In the genomic region with DNA sequence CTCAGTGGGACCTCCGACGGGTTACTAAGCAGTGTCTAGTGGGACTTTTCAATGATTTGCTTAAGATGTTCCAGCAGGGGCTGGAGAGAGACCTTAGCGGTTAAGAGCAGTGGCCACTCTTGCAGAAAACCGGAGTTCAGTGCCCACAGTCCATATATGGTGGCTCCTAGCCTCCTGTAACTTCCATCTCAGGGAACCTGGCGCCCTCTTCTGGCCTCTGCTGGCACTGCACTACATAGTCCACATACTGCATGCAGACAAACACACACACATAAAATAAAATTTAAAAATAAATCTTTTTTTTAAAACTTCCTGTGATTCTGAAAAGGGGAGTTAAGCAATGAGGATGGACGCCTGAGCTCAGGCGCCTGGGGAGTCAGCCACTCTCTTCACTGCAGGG, we compare ENCODE assay signal across 12 mouse cellular contexts. TPM values are rescaled to one million over a fixed set of nuclear protein-coding genes. Genes with fewer than 3 reads are reported as not detected.
DNase-seq lines count a peak whose midpoint lies in the region; ATAC-seq lines count a peak whose summit lies in the region.
"Had no signal": no experiment of that assay in that cellular context is flagged by ENCODE, and none has a peak within 500 bp of the region (broad histone marks: within the 10 kb centered on the region; RNA-seq: fewer than 3 reads in every experiment).

No protein-coding gene starts in this region.

- H3K4me1 ChIP-seq in hindbrain, embryonic 11.5 days (replicated peaks; ENCODE audit: control insufficient read depth, insufficient read depth, low read length): no peaks in the 10 kb centered on the region
- H3K4me1 ChIP-seq in hindbrain, embryonic 12.5 days: no peaks in the 10 kb centered on the region
- H3K4me1 ChIP-seq in midbrain, embryonic 15.5 days: no peaks in the 10 kb centered on the region
- H3K4me1 ChIP-seq: limb, embryonic 13.5 days; neural tube, embryonic 12.5 days; stomach, embryonic 15.5 days had no signal

- no peak overlapping the region for H3K4me3 ChIP-seq in hindbrain, embryonic 11.5 days (ENCODE audit: low read depth, low read length)
- H3K4me3 ChIP-seq in hindbrain, embryonic 12.5 days: no peak overlapping the region
- H3K4me3 ChIP-seq in midbrain, embryonic 15.5 days: no peak overlapping the region
- H3K4me3 ChIP-seq: limb, embryonic 13.5 days; neural tube, embryonic 12.5 days; stomach, embryonic 15.5 days had no signal

- WGBS in hindbrain, embryonic 11.5 days: 72% methylated on average over 7 of the region's 7 CpGs
- WGBS in hindbrain, embryonic 12.5 days: 82% methylated on average over 7 of the region's 7 CpGs
- WGBS in midbrain, embryonic 15.5 days: 80% methylated on average over 7 of the region's 7 CpGs

- no peak overlapping the region for H3K4me2 ChIP-seq in hindbrain, embryonic 11.5 days (replicated peaks; ENCODE audit: low read depth, low read length)
- no peak overlapping the region for H3K4me2 ChIP-seq in hindbrain, embryonic 12.5 days (replicated peaks)
- no peak overlapping the region for H3K4me2 ChIP-seq in midbrain, embryonic 15.5 days
- H3K4me2 ChIP-seq: limb, embryonic 13.5 days; neural tube, embryonic 12.5 days; stomach, embryonic 15.5 days had no signal

- no peak for ATAC-seq in hindbrain, embryonic 11.5 days (ENCODE audit: low FRiP score)
- no peak for ATAC-seq in hindbrain, embryonic 12.5 days (ENCODE audit: low FRiP score)
- ATAC-seq in midbrain, embryonic 15.5 days (replicated peaks): no peak

- H3K36me3 ChIP-seq in hindbrain, embryonic 11.5 days (ENCODE audit: control insufficient read depth, insufficient read depth, low read length): no peaks in the 10 kb centered on the region
- no peaks in the 10 kb centered on the region for H3K36me3 ChIP-seq in hindbrain, embryonic 12.5 days
- H3K36me3 ChIP-seq in midbrain, embryonic 15.5 days (replicated peaks): no peaks in the 10 kb centered on the region
- H3K36me3 ChIP-seq: limb, embryonic 13.5 days; neural tube, embryonic 12.5 days; stomach, embryonic 15.5 days had no signal

- peak; percentile 30 for DNase-seq in hindbrain, embryonic 11.5 days (ENCODE audit: low spot score)
- peak; percentile 51 for DNase-seq in 416B (ENCODE audit: low read depth)
- DNase-seq in ES-CJ7 (ENCODE audit: low read depth, low spot score): peak; percentile 67
- peak; percentile 44 for DNase-seq in naive thymus-derived CD4-positive, alpha-beta T cell, adult 2 months (ENCODE audit: low read depth)
- DNase-seq in urinary bladder, adult 18-20 months (ENCODE audit: low spot score in 2 of 2): no peak
- DNase-seq in ovary, adult 18-20 months (ENCODE audit: low spot score): no peak

- H3K27me3 ChIP-seq in hindbrain, embryonic 11.5 days (ENCODE audit: control insufficient read depth, insufficient read depth, low read length): no peaks in the 10 kb centered on the region
- H3K27me3 ChIP-seq in hindbrain, embryonic 12.5 days: no peaks in the 10 kb centered on the region
- no peaks in the 10 kb centered on the region for H3K27me3 ChIP-seq in midbrain, embryonic 15.5 days (replicated peaks)
- H3K27me3 ChIP-seq: limb, embryonic 13.5 days; neural tube, embryonic 12.5 days; stomach, embryonic 15.5 days had no signal

- H3K9me3 ChIP-seq in hindbrain, embryonic 11.5 days (ENCODE audit: control insufficient read depth, low read length): no peaks in the 10 kb centered on the region
- no peaks in the 10 kb centered on the region; the same call in 1 of the 2 replicates for H3K9me3 ChIP-seq in hindbrain, embryonic 12.5 days (replicated peaks)
- H3K9me3 ChIP-seq in midbrain, embryonic 15.5 days: no peaks in the 10 kb centered on the region
- H3K9me3 ChIP-seq: limb, embryonic 13.5 days; neural tube, embryonic 12.5 days; stomach, embryonic 15.5 days had no signal

- no peak overlapping the region for H3K27ac ChIP-seq in hindbrain, embryonic 11.5 days (ENCODE audit: low read depth, low read length)
- no peak overlapping the region for H3K27ac ChIP-seq in hindbrain, embryonic 12.5 days
- H3K27ac ChIP-seq in midbrain, embryonic 15.5 days: no peak overlapping the region
- H3K27ac ChIP-seq: limb, embryonic 13.5 days; neural tube, embryonic 12.5 days; stomach, embryonic 15.5 days had no signal

- no peak overlapping the region for H3K9ac ChIP-seq in hindbrain, embryonic 11.5 days (ENCODE audit: low read depth, low read length)
- H3K9ac ChIP-seq in hindbrain, embryonic 12.5 days: no peak overlapping the region
- H3K9ac ChIP-seq in midbrain, embryonic 15.5 days: no peak overlapping the region
- H3K9ac ChIP-seq: limb, embryonic 13.5 days; neural tube, embryonic 12.5 days; stomach, embryonic 15.5 days had no signal

RNA-seq across cellular contexts. Expression of gene Btnl1, which starts 6.3 kb away (rescaled TPM):
- 0.08 TPM in 1 of 2 replicates, not detected in the other for polyA plus RNA-seq in hindbrain, embryonic 11.5 days (2014; fragmentation: Nextera tagmentation; extraction: Ambion mirVana)
- polyA plus RNA-seq in hindbrain, embryonic 12.5 days (2016; fragmentation: Nextera tagmentation; extraction: Ambion mirVana): not detected in 2 replicates
- not detected in 2 replicates for polyA plus RNA-seq in midbrain, embryonic 15.5 days (2015; fragmentation: Nextera tagmentation; extraction: Ambion mirVana)
- polyA plus RNA-seq: forebrain, embryonic 11.5 days; limb, embryonic 13.5 days; neural tube, embryonic 12.5 days had no signal

RNA-seq across cellular contexts. Expression of gene BC051142, which starts 15.4 kb away (rescaled TPM):
- polyA plus RNA-seq in hindbrain, embryonic 11.5 days (2014; fragmentation: Nextera tagmentation; extraction: Ambion mirVana): 2.7 and 4.1 TPM in 2 replicates
- polyA plus RNA-seq in hindbrain, embryonic 12.5 days (2016; fragmentation: Nextera tagmentation; extraction: Ambion mirVana): 1.9 and 2.5 TPM in 2 replicates
- 5.8 and 7.1 TPM in 2 replicates for polyA plus RNA-seq in midbrain, embryonic 15.5 days (2015; fragmentation: Nextera tagmentation; extraction: Ambion mirVana)

RNA-seq across cellular contexts. Expression of gene Btnl2, which starts 28.6 kb away (rescaled TPM):
- polyA plus RNA-seq in hindbrain, embryonic 11.5 days (2014; fragmentation: Nextera tagmentation; extraction: Ambion mirVana): 0.13 TPM in 1 of 2 replicates, not detected in the other
- not detected in 2 replicates for polyA plus RNA-seq in hindbrain, embryonic 12.5 days (2016; fragmentation: Nextera tagmentation; extraction: Ambion mirVana)
- polyA plus RNA-seq in midbrain, embryonic 15.5 days (2015; fragmentation: Nextera tagmentation; extraction: Ambion mirVana): not detected in 2 replicates
- polyA plus RNA-seq: forebrain, embryonic 11.5 days; neural tube, embryonic 12.5 days had no signal

RNA-seq across cellular contexts. Expression of gene H2-Eb2, which starts 57.7 kb away (rescaled TPM):
- not detected in 2 replicates for polyA plus RNA-seq in hindbrain, embryonic 11.5 days (2014; fragmentation: Nextera tagmentation; extraction: Ambion mirVana)
- polyA plus RNA-seq in hindbrain, embryonic 12.5 days (2016; fragmentation: Nextera tagmentation; extraction: Ambion mirVana): 0.06 TPM in 1 of 2 replicates, not detected in the other
- polyA plus RNA-seq in midbrain, embryonic 15.5 days (2015; fragmentation: Nextera tagmentation; extraction: Ambion mirVana): 0.08 and 0.19 TPM in 2 replicates
- polyA plus RNA-seq: forebrain, embryonic 11.5 days; limb, embryonic 13.5 days; neural tube, embryonic 12.5 days; stomach, embryonic 15.5 days had no signal

Comparison
In these comparisons a context has a peak if more than half of its experiments do, and no peak if none do; other contexts are left out.
1. DNase-seq: peak in hindbrain, embryonic 11.5 days (single experiment), 416B (single experiment), ES-CJ7 (single experiment) and naive thymus-derived CD4-positive, alpha-beta T cell, adult 2 months (single experiment); none in urinary bladder, adult 18-20 months (0 of 2) and ovary, adult 18-20 months (single experiment).